Mouse (Mus musculus) ES-E14 (cell line): ENCODE data around the gene Atp6v1a. TPM values are rescaled to one million over a fixed set of nuclear protein-coding genes. Genes with fewer than 3 reads are reported as not detected.

Experiments
- DNase-seq: peaks from one replicate; pipeline ENCODE4 v3.0.0-alpha.2; 2013; ENCODE audit warnings: low read depth, low spot score
- H3K27ac ChIP-seq: 2 replicates; pipeline ENCODE4 v1.5.1; 2012; ENCODE audit warnings: low read depth, mild to moderate bottlenecking, low read length, moderate library complexity, mixed read lengths; ENCODE audit not compliant: poor library complexity, insufficient read depth, severe bottlenecking
- H3K36me3 ChIP-seq: 2 replicates; pipeline ENCODE4 v1.6.1; 2012; ENCODE audit warnings: mild to moderate bottlenecking, low read length, moderate library complexity, mixed read lengths; ENCODE audit not compliant: control insufficient read depth, poor library complexity, insufficient read depth, severe bottlenecking
- H3K4me1 ChIP-seq, 2 experiments: fragments of 150-350 bp in 1 of 2; sonication (generic) in 1 of 2; 2 replicates each; pipeline ENCODE4 v1.6.1; 2012; ENCODE audit warnings: low read length in 2 of 2, mild to moderate bottlenecking in 1 of 2, mixed read lengths in 1 of 2; ENCODE audit not compliant: control insufficient read depth in 2 of 2, insufficient read depth in 2 of 2, poor library complexity in 1 of 2
- H3K4me3 ChIP-seq, 2 experiments: fragments of 150-350 bp in 1 of 2; sonication (generic) in 1 of 2; 2 replicates each; pipeline ENCODE4 v1.5.1; 2012; ENCODE audit warnings: low read length in 2 of 2, low read depth in 1 of 2, mild to moderate bottlenecking in 1 of 2, mixed read lengths in 1 of 2; ENCODE audit not compliant: insufficient read depth in 1 of 2, poor library complexity in 1 of 2, severe bottlenecking in 1 of 2
- H3K9ac ChIP-seq: 2 replicates; pipeline ENCODE4 v1.6.1; 2012; ENCODE audit warnings: low read depth, mild to moderate bottlenecking, low read length, mixed read lengths; ENCODE audit not compliant: poor library complexity, insufficient read depth, severe bottlenecking
- H3K9me3 ChIP-seq: fragments of 150-350 bp; sonication (generic); 2 replicates; pipeline ENCODE4 v1.6.1; 2012; ENCODE audit warnings: low read depth, mild to moderate bottlenecking, low read length; ENCODE audit not compliant: control insufficient read depth, insufficient read depth
- CHD2 ChIP-seq: IDR thresholded peaks from 2 replicates; pipeline ENCODE4 v1.6.1; 2014; ENCODE audit warnings: mild to moderate bottlenecking, low read depth, low read length, inconsistent platforms
- HCFC1 ChIP-seq: IDR thresholded peaks from 2 replicates; pipeline ENCODE4 v1.6.1; 2012; ENCODE audit warnings: low read length, inconsistent platforms, borderline replicate concordance; ENCODE audit not compliant: insufficient read depth
- MAFK ChIP-seq: IDR thresholded peaks from 2 replicates; pipeline ENCODE4 v1.6.1; 2014; ENCODE audit warnings: mild to moderate bottlenecking, low read depth, low read length, inconsistent platforms; ENCODE audit not compliant: insufficient read depth
- ZC3H11A ChIP-seq: IDR thresholded peaks from 2 replicates; pipeline ENCODE4 v1.6.1; 2012; ENCODE audit warnings: low read depth, mild to moderate bottlenecking, inconsistent platforms, low read length, borderline replicate concordance
- ZNF384 ChIP-seq: IDR thresholded peaks from 2 replicates; pipeline ENCODE4 v1.6.1; 2012; ENCODE audit warnings: low read depth, low read length, inconsistent platforms
- in situ Hi-C, 2 experiments: fragments of 600-800 bp; cut with MboI; formaldehyde crosslinking; loops; one replicate each; pipeline ENCODE4 v1.15.1; 2025; ENCODE audit warnings: low sequenced_read_pairs in 2 of 2, inconsistent platforms in 1 of 2; ENCODE audit not compliant: unreplicated experiment in 2 of 2
- total RNA-seq: library from RNA; depleted of rRNA; stranded (reverse); fragments of 300-350 nt; gene quantifications from 2 replicates; pipeline ENCODE4 v1.2.3, GENCODE M21; 2012

The Atp6v1a gene
- total RNA-seq, 1 experiment: 82.8 TPM

GRCm38 (mm10) chr16:44123786-44124185, 15.7 kb downstream of the Atp6v1a start:
- H3K36me3 ChIP-seq: no peaks in the 10 kb centered on the region
- H3K9me3 ChIP-seq: no peaks in the 10 kb centered on the region
- no peak overlapping the region for H3K27ac ChIP-seq
- no peak for DNase-seq
- peaks cover 0 to 2% of the 10 kb centered on the region in 2 experiments; a peak in 1 of 4 replicates for H3K4me1 ChIP-seq
- TF ChIP-seq ZC3H11A (no peak), HCFC1 (no peak), CHD2 (no peak)
- in situ Hi-C loops: no loop called here
- no peak overlapping the region for H3K4me3 ChIP-seq
- no peak overlapping the region for H3K9ac ChIP-seq

- in situ Hi-C loops: no loop called here
- Histone ChIP-seq H3K27ac (no peak overlapping the region), H3K9me3 (no peaks in the 10 kb centered on the region), H3K4me3 (no peak overlapping the region), H3K9ac (no peak overlapping the region), H3K4me1 (peaks cover 0 to 2% of the 10 kb centered on the region in 2 experiments; a peak in 1 of 4 replicates), H3K36me3 (no peaks in the 10 kb centered on the region)
- no peak for TF ChIP-seq ZC3H11A
- TF ChIP-seq MAFK: no peak
- TF ChIP-seq CHD2: no peak
- no peak for TF ChIP-seq HCFC1
- no peak for TF ChIP-seq ZNF384
- DNase-seq: no peak
These were observed 16.4 kb downstream of the Atp6v1a start for GRCm38 (mm10) chr16:44122982-44123725.

- no peak overlapping the region for H3K27ac ChIP-seq
- H3K36me3 ChIP-seq: no peaks in the 10 kb centered on the region
- H3K4me1 ChIP-seq: peaks cover 0 to 2% of the 10 kb centered on the region in 2 experiments; a peak in 1 of 4 replicates
- DNase-seq: no peak
- H3K9ac ChIP-seq: no peak overlapping the region
- H3K9me3 ChIP-seq: no peaks in the 10 kb centered on the region
- TF ChIP-seq HCFC1 (no peak), MAFK (no peak), ZNF384 (no peak), ZC3H11A (no peak), CHD2 (no peak)
- in situ Hi-C loops: no loop called here
- no peak overlapping the region for H3K4me3 ChIP-seq
These were observed 16.9 kb downstream of the Atp6v1a start for GRCm38 (mm10) chr16:44122574-44122973.

- H3K4me3 ChIP-seq: no peak overlapping the region
- peaks cover 0 to 2% of the 10 kb centered on the region in 2 experiments; a peak in 1 of 4 replicates for H3K4me1 ChIP-seq
- TF ChIP-seq ZC3H11A: no peak
- no peak for TF ChIP-seq ZNF384
- no peak for DNase-seq
- no peaks in the 10 kb centered on the region for H3K36me3 ChIP-seq
- in situ Hi-C loops: no loop called here
- H3K9me3 ChIP-seq: no peaks in the 10 kb centered on the region
- H3K9ac ChIP-seq: no peak overlapping the region
- no peak overlapping the region for H3K27ac ChIP-seq
These were observed 17.4 kb downstream of the Atp6v1a start for GRCm38 (mm10) chr16:44122122-44122521.
